Comparison of ENCODE assay signal across 8 mouse cellular contexts in genomic region chr8:105637601-105638041, GRCm38 (mm10). TPM values are rescaled to one million over a fixed set of nuclear protein-coding genes. Genes with fewer than 3 reads are reported as not detected.
A peak's percentile ranks its signal among the peaks of the same experiment; 100 is the strongest.
DNase-seq lines count a peak whose midpoint lies in the region; ATAC-seq and TF ChIP-seq lines count a peak whose summit lies in the region.

No protein-coding gene starts in this region.

- H3K36me3 ChIP-seq in kidney, embryonic 15.5 days = no peaks in the 10 kb centered on the region
- peaks cover 34% of the 10 kb centered on the region for H3K36me3 ChIP-seq in erythroblast, embryonic 14.5 days (ENCODE audit: control insufficient read depth)
- no peaks in the 10 kb centered on the region for H3K36me3 ChIP-seq in liver, embryonic 11.5 days (ENCODE audit: control insufficient read depth, insufficient read depth, low read length)
- H3K36me3 ChIP-seq in small intestine, adult 2 months (ENCODE audit: control insufficient read depth, insufficient read depth, low read length) = no peaks in the 10 kb centered on the region

- no peak for TF ChIP-seq CTCF in small intestine, adult 2 months (IDR thresholded peaks at IDR 0.05; ENCODE audit: extremely low read depth, insufficient read length, insufficient replicate concordance, low read depth, low read length)

- H3K4me2 ChIP-seq in kidney, embryonic 15.5 days = peak overlapping the region; percentile 90
- peak overlapping the region; percentile 83 for H3K4me2 ChIP-seq in liver, embryonic 11.5 days

- TF ChIP-seq POLR2A in small intestine, adult 2 months (IDR thresholded peaks at IDR 0.05; ENCODE audit: low read depth, low read length) = no peak

- no peaks in the 10 kb centered on the region for H3K9me3 ChIP-seq in kidney, embryonic 15.5 days (replicated peaks)
- H3K9me3 ChIP-seq in erythroblast, embryonic 14.5 days (ENCODE audit: control insufficient read depth, low read length) = no peaks in the 10 kb centered on the region
- H3K9me3 ChIP-seq in liver, embryonic 11.5 days (ENCODE audit: control insufficient read depth, low read length) = no peaks in the 10 kb centered on the region

- H3K4me3 ChIP-seq in kidney, embryonic 15.5 days (replicated peaks) = peak overlapping the region; percentile 82
- peak overlapping the region; percentile 87 for H3K4me3 ChIP-seq in erythroblast, embryonic 14.5 days (replicated peaks)
- H3K4me3 ChIP-seq in liver, embryonic 11.5 days (ENCODE audit: low read depth, low read length) = peak overlapping the region; percentile 93
- H3K4me3 ChIP-seq in small intestine, adult 2 months (ENCODE audit: low read depth, low read length) = peak overlapping the region; percentile 73

- H3K4me1 ChIP-seq in kidney, embryonic 15.5 days = peaks cover 33% of the 10 kb centered on the region
- H3K4me1 ChIP-seq in erythroblast, embryonic 14.5 days (ENCODE audit: control insufficient read depth) = peaks cover 58% of the 10 kb centered on the region
- H3K4me1 ChIP-seq in liver, embryonic 11.5 days (replicated peaks; ENCODE audit: control insufficient read depth, insufficient read depth, low read length) = peaks cover 17% of the 10 kb centered on the region
- H3K4me1 ChIP-seq in small intestine, adult 2 months (ENCODE audit: control insufficient read depth, insufficient read depth, insufficient read length, low read length) = no peaks in the 10 kb centered on the region; the same call in 1 of the 2 replicates

- no peak for DNase-seq in kidney, postnatal 36 days
- DNase-seq in MN1 (ENCODE audit: low spot score) = peak; percentile 61
- no peak for DNase-seq in liver, embryonic 11.5 days (ENCODE audit: low spot score)
- no peak for DNase-seq in gastrocnemius, postnatal 4 days (ENCODE audit: low spot score in 2 of 2)
- no peak for DNase-seq in adrenal gland, adult 8-10 months

- ATAC-seq in kidney, embryonic 15.5 days (replicated peaks; ENCODE audit: low FRiP score) = no peak
- ATAC-seq in liver, embryonic 11.5 days (replicated peaks; ENCODE audit: low FRiP score) = no peak

- 1% methylated on average over 11 of the region's 11 CpGs for WGBS in kidney, embryonic 15.5 days
- 2% methylated on average over 11 of the region's 11 CpGs for WGBS in liver, embryonic 11.5 days
- under 1% methylated on average over 11 of the region's 11 CpGs for WGBS in small intestine, adult 2 months

- no peaks in the 10 kb centered on the region for H3K27me3 ChIP-seq in kidney, embryonic 15.5 days
- no peaks in the 10 kb centered on the region for H3K27me3 ChIP-seq in erythroblast, embryonic 14.5 days (ENCODE audit: control insufficient read depth)
- no peaks in the 10 kb centered on the region for H3K27me3 ChIP-seq in liver, embryonic 11.5 days (replicated peaks; ENCODE audit: control insufficient read depth, insufficient read depth, low read length)
- no peaks in the 10 kb centered on the region for H3K27me3 ChIP-seq in small intestine, adult 2 months (ENCODE audit: control insufficient read depth, insufficient read depth, low read length)

- peak overlapping the region; percentile 95 for H3K9ac ChIP-seq in kidney, embryonic 15.5 days
- peak overlapping the region; percentile 93 for H3K9ac ChIP-seq in liver, embryonic 11.5 days (ENCODE audit: low read depth, low read length)

- H3K27ac ChIP-seq in kidney, embryonic 15.5 days = peak overlapping the region; percentile 100
- peak overlapping the region; percentile 100 for H3K27ac ChIP-seq in liver, embryonic 11.5 days (ENCODE audit: low read depth, low read length)
- peak overlapping the region; percentile 98 for H3K27ac ChIP-seq in small intestine, adult 2 months (ENCODE audit: insufficient read depth, low read depth, low read length)

RNA-seq across cellular contexts. Expression of gene Agrp, which starts 0.4 kb away (rescaled TPM):
- polyA plus RNA-seq in kidney, embryonic 15.5 days (2015; fragmentation: Nextera tagmentation; extraction: Ambion mirVana) = 0.83 and 1.1 TPM in 2 replicates
- not detected in 2 replicates for polyA plus RNA-seq in erythroblast, embryonic 14.5 days (2012)
- polyA plus RNA-seq in liver, embryonic 11.5 days (2014; fragmentation: Nextera tagmentation; extraction: Ambion mirVana) = 0.53 TPM in 1 of 2 replicates, not detected in the other
- polyA plus RNA-seq in small intestine, adult 2 months (2012; rRNA removed) = 0.35 TPM in 1 of 2 replicates, not detected in the other
- under 1 TPM in 1 of 2 experiments, not detected in 1; 0.59 TPM for total RNA-seq in gastrocnemius, postnatal 4 days (2021)
- 10 to 100 TPM in 1 of 4 experiments, 1 to 10 TPM in 2, under 1 TPM in 1; 0.97 to 11.6 (median 4.2) TPM for total RNA-seq in adrenal gland, adult 8-10 months (2022)

RNA-seq across cellular contexts. Expression of gene Ctcf, which starts 1.3 kb away (rescaled TPM):
- polyA plus RNA-seq in kidney, embryonic 15.5 days (2015; fragmentation: Nextera tagmentation; extraction: Ambion mirVana) = 134 TPM in 2 replicates
- polyA plus RNA-seq in erythroblast, embryonic 14.5 days (2012) = 24.5 and 26.6 TPM in 2 replicates
- polyA plus RNA-seq in liver, embryonic 11.5 days (2014; fragmentation: Nextera tagmentation; extraction: Ambion mirVana) = 79.0 and 83.2 TPM in 2 replicates
- polyA plus RNA-seq in small intestine, adult 2 months (2012; rRNA removed) = 5.3 and 8.4 TPM in 2 replicates
- 10 to 100 TPM; 57.4 to 58.4 TPM for total RNA-seq in gastrocnemius, postnatal 4 days (2021)
- total RNA-seq in adrenal gland, adult 8-10 months (2022) = 10 to 100 TPM; 61.2 to 79.1 (median 67.7) TPM

RNA-seq across cellular contexts. Expression of gene Ripor1, which starts 32.6 kb away (rescaled TPM):
- polyA plus RNA-seq in kidney, embryonic 15.5 days (2015; fragmentation: Nextera tagmentation; extraction: Ambion mirVana) = 33.3 and 39.5 TPM in 2 replicates
- polyA plus RNA-seq in erythroblast, embryonic 14.5 days (2012) = 0.23 and 0.27 TPM in 2 replicates
- polyA plus RNA-seq in liver, embryonic 11.5 days (2014; fragmentation: Nextera tagmentation; extraction: Ambion mirVana) = 31.4 and 33.0 TPM in 2 replicates
- 11.8 and 12.0 TPM in 2 replicates for polyA plus RNA-seq in small intestine, adult 2 months (2012; rRNA removed)
- total RNA-seq in gastrocnemius, postnatal 4 days (2021) = 10 to 100 TPM; 31.9 to 32.4 TPM
- total RNA-seq in adrenal gland, adult 8-10 months (2022) = 10 to 100 TPM; 28.1 to 47.9 (median 37.8) TPM

RNA-seq across cellular contexts. Expression of gene Carmil2, which starts 48.5 kb away (rescaled TPM):
- polyA plus RNA-seq in kidney, embryonic 15.5 days (2015; fragmentation: Nextera tagmentation; extraction: Ambion mirVana) = 0.63 and 0.78 TPM in 2 replicates
- polyA plus RNA-seq in erythroblast, embryonic 14.5 days (2012) = 3.4 and 4.2 TPM in 2 replicates
- polyA plus RNA-seq in liver, embryonic 11.5 days (2014; fragmentation: Nextera tagmentation; extraction: Ambion mirVana) = 0.82 and 0.90 TPM in 2 replicates
- 2.9 and 5.4 TPM in 2 replicates for polyA plus RNA-seq in small intestine, adult 2 months (2012; rRNA removed)
- under 1 TPM; 0.26 to 0.74 TPM for total RNA-seq in gastrocnemius, postnatal 4 days (2021)
- total RNA-seq in adrenal gland, adult 8-10 months (2022) = 1 to 10 TPM; 2.1 to 3.9 (median 3.1) TPM

Comparison
In these comparisons a context has a peak if more than half of its experiments do, and no peak if none do; other contexts are left out.
1. RNA of gene Ripor1, which starts 32.6 kb away (polyA plus RNA-seq): 33.3 to 39.5 TPM in kidney, embryonic 15.5 days, 31.4 to 33.0 TPM in liver, embryonic 11.5 days and 11.8 to 12.0 TPM in small intestine, adult 2 months; 0.23 to 0.27 TPM in erythroblast, embryonic 14.5 days; every median in the first group is over 10 times any median in the second.
2. Peak in every context shown above with its lines, with median percentiles within 50 percentile points of each other: H3K27ac ChIP-seq and H3K4me3 ChIP-seq.